Mouse (Mus musculus) urinary bladder, adult 2 months (tissue): ENCODE measurements around the gene Afdn. TPM values are rescaled to one million over a fixed set of nuclear protein-coding genes. Genes with fewer than 3 reads are reported as not detected.
"Not testable (repeated sequence)": the region's sequence is repeated elsewhere in the genome, so short reads cannot be mapped to it uniquely, and the experiment has no call there.

Experiments
- DNase-seq: peaks from one replicate; pipeline ENCODE4 v3.0.0; 2022; ENCODE audit warnings: low spot score
- polyA plus RNA-seq: library from polyadenylated mRNA; depleted of rRNA; stranded (reverse); fragments of >200 nt; gene quantifications from 2 replicates; pipeline ENCODE4 v1.2.3, GENCODE M21; 2012

Afdn gene
- polyA plus RNA-seq, 1 experiment: 42.2 TPM

DNA sequence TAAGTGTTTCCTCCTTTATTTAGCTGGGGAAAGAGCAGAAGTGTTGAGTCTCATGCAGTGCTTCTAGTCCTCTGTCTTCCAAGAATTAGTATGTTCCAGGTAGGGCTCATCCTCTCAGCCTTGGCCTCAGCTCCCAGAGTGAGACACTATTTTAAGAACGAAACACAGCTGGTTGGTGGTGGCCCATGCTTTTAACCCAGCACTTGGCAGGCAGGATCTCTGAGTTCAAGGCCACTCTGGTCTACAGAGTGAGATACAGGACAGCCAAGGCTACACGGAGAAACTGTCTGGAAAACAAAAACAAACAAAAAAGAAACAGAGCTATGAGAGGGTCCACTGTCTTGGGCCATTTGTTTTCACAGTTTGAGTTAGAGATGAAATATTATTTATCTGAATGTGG is 17.3 kb downstream of the Afdn start:
- no peak for DNase-seq

GRCm38 (mm10) chr17:13778865-13779264 is 18.5 kb downstream of the Afdn start:
- DNase-seq: no peak

GRCm38 (mm10) chr17:13781948-13782347 is 21.6 kb downstream of the Afdn start:
- no peak for DNase-seq

DNA sequence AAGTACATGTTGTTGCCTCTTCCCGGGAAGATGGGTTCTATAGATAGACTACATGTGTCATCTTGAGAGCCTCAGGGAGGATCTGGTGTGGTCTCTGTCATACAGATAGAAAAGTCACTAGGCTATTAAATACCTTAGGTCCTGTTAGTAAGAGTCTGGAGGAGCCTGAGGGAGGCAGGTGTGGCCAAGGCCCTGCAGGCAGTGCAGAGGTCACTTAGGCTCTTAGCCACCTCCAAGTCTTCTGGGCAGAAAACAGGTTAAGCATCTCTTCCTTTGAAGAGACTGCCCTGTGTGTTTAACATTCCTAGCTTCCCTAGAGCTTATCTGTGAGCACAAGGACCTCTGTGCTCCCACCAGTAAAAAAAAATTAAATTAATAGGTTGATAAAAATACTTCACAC is 23.1 kb downstream of the Afdn start:
- DNase-seq: no peak

DNA sequence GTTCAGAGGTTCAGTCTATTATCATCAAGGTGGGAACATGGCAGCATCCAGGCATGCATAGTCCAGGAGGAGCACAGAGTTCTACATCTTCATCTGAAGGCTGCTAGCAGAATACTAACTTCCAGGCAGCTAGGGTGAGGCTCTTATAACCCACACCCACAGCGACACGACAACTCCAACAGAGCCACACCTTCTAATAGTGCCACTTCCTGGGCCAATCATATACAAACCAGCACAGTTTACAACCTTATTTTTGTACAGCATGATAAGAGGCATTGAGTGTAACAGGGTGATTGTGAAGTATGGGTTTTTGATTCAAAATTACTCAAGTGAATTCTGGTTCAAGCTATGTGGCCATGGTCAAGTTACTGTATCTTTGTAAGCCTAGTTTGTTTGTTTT is 29.7 kb downstream of the Afdn start:
- DNase-seq: not testable (repeated sequence)

GRCm38 (mm10) chr17:13797691-13798090 is 37.4 kb downstream of the Afdn start:
- no peak for DNase-seq

GRCm38 (mm10) chr17:13802836-13803408 is 42.6 kb downstream of the Afdn start:
- DNase-seq: no peak

DNA sequence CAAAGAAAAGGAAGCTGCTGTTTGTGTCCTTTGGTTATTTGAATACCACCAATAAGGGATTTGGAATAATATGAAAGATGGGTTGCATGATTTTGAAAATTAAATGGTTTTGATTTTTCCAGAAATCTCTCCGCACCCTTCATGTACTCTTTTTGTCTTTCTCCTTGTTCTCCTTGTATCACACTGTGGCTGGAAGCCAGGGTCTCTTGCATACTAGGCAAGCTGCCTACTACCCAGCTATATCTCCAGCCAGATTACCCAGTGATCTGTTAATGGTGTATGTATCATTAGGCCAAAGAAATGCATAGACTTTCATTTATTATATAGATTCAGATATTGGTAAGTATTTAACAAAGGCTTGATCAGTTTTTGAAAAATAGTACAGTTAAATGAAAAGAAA is 45.7 kb downstream of the Afdn start:
- DNase-seq: no peak

- no peak for DNase-seq
Measured at GRCm38 (mm10) chr17:13817789-13818188, 57.5 kb downstream of the Afdn start.

DNA sequence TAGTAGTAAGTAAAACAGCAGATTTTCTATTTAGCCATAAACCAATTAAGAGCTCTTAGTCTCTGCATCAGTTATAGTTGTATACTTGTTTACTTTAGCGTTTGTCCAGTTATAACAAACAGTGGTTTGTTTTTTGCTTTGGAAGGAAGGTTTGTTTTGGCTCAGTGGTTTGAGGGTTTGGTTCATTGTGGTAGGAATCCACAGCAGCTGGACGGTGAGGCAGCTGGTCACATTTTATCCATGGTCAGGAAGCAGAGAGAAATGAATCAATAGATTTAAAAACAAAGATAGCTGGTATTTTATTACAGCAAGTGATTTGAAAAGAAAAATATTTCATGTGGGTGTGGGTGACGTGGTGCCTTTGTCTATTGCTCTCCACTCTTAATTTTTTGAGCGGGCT is 59.0 kb downstream of the Afdn start:
- no peak for DNase-seq

DNA sequence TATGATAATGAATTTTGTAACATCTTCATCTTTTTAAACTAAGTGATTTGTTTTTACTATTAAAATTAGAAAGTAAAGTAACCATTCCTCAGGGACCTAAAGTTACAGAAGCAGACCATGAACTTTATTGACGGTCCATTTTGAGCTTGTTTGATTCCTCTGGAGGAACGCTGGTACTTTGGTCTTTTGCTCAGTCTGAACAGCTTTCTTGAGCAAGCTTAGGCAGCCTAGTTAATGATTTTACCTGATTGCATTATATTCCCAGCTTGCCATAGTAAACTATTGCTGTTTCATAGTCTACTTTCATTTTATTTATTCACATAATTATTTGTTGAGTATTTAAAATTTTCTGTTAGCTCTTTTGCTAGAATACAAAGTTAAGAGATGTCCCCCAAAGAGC is 60.3 kb downstream of the Afdn start:
- DNase-seq: no peak

DNA sequence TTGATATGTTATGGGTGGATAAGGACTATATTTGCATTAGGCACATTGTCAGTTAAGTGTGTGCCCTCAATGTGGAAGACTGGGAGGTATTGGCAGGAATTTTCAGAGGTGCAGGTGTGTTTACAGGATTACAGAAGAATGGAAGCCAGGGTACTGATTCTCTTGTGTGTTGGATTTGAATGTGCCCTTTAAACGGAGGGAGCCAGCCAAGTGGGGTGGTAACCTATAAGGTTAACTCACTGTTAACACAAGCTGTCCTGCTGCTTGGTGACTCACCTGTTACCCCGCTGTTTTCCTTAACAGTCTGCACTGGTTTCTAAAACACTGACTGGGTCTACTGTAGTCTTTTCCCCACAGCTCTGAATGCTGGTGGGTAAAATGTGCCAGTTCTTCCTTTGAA is 65.1 kb downstream of the Afdn start:
- DNase-seq: no peak

GRCm38 (mm10) chr17:13830234-13830633 is 69.9 kb downstream of the Afdn start:
- DNase-seq: no peak

DNA sequence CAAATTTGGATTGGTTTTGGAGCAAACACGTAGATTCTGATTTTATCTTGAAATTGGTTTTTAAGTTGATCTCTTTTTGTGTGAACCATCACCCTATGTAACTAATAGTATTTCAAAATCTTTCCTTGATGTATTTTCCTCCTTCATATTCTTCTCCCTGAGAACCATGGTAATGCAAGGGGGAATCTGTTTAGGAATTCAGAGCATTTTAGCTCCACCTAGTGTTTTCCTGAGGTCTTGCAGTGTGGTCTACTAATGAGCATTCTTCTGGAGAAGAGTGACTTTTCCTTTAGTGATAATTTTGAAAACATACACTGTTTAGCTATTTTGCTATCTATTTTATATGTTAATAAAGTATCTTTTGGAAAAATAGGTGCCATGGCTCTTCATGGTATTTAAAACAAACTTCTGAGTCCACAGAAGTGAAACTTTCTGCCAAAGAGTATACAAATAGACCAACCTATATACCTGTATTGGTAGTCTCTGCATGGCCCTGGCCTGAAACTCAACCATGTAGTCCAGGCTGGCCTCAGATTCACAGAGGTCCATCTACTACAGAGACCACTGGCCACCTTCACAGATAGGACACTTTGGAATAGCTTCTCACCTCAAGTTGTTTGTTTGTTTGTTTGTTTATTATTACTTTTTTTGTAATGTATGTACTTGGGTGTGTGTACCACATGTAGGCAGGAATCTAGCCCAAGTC is 70.5 kb downstream of the Afdn start:
- DNase-seq: no peak

DNA sequence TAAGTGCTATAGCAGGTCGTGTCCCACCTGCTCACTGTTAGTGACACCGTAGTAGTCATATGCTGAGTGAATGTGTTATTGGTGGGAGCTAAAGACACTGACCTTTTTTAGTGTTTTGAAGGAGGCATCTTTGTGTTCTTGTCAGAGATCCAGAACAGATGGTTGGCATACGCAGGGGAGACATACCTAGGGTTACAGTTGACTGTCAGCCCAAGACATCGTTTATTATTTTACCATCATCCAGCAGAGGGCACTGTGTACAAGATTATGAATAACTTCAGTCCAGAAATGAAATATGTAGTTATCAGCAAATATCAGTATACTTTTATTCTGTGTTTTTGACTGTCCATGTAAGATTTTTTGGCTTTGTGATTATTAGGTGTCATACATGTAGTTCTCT is 75.5 kb downstream of the Afdn start:
- DNase-seq: no peak

GRCm38 (mm10) chr17:13850175-13850574 is 89.8 kb downstream of the Afdn start:
- no peak for DNase-seq

- not testable (repeated sequence) for DNase-seq
Measured at GRCm38 (mm10) chr17:13853883-13854282, 93.5 kb downstream of the Afdn start.

- no peak for DNase-seq
Measured at GRCm38 (mm10) chr17:13855396-13855795, 95.1 kb downstream of the Afdn start.

DNA sequence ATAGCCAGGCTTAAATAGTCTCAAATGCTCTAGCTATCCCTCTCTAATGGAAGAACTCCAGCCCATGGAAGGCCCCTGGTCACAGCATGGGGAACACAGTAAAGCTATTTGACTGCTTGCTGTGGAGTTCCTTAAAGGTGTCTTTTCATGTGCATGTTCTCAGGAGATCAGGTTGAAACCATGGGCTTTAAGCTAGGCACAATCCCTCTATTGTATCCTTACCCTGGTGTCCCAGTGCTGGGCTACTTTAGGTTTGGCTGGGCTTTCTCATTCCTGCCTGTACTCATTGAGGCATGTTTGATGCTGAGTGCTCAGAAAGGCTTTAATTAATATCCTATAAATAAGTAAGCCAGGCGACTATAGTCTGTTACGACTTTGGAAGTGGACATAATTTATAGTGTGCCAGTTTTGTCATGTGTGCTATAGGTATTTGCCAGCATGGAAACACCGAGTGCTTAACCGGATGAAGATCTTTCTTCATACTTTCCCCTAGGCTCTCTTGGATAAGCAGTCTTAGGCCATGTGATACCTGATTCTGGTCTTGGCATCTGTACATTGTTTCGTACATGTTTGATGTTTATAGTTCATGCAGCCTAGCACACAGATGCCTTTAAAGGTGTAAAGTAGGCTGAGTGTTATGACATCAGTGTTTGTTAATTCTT is 96.2 kb downstream of the Afdn start:
- DNase-seq: no peak

DNA sequence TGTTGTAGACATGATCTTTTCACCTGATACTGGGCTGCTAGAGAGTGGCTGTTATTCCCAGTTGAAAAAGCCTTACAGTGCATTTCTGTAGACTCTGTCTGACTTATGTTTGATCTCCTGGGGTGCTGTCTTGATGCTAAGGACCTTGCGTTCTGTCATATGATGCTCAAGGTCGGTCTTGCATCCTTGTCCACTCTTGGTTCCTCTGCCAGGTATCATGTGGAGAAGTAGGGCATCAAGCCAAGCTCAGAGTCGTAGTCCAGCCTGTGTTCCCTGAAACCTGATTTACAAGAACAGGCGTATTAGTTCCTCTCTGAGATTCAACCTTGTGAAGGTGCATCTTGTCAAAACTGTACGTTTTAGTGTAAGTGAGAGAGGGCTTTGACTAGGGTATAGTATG is 105.0 kb downstream of the Afdn start:
- DNase-seq: no peak

GRCm38 (mm10) chr17:13866951-13867351 is 106.6 kb downstream of the Afdn start:
- DNase-seq: no peak

DNA sequence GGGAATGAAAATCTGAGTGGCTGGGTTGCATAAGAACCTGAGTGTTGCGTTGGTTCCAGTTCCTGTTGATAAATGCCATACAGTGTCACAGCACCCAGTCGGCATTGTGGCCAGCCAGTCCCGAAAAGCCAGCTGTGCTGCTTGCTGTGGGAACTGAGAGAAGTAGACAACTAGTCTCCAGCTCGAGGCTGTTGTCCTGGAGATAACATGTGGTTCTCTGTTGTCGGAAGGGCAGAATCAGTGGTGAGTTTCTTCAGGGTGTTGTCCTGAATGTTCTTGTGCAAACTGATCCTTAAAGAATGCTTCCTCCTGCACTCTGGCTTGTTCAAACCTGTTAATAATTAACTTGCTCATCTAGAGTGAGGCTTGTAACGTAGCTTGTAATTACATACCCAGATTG is 107.1 kb downstream of the Afdn start:
- DNase-seq: no peak

DNA sequence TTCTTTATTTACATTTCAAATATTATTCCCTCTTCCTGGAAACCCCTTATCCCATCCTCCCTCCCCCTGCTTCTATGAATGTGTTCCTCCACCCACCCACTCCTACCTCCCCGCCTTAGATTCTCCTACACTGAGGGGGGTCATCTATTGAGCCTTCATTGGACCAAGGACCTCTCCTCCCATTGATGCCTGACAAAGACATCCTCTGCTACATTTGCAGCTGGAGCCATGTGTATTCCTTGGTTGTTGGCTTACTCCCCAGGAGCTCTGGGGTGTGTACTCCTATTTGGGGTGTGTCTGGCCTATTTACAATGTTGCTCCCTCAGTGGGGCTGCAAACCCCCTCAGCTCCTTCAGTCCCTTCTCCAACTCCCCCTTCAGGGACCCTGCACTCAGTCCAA is 109.9 kb downstream of the Afdn start:
- DNase-seq: no peak
